Mouse (Mus musculus) liver, adult 2 months (tissue): ENCODE results near the gene Mucl3.

Source experiments
- CTCF ChIP-seq: fragments of 200-500 bp; IDR thresholded peaks from 2 replicates; pipeline ENCODE4 v1.5.1; 2011; ENCODE audit warnings: low read depth, low read length, control low read depth
- POLR2A ChIP-seq: fragments of 200-500 bp; IDR thresholded peaks from 2 replicates; pipeline ENCODE4 v1.6.1; 2011; ENCODE audit warnings: low read length, control low read depth; ENCODE audit not compliant: insufficient read depth; ENCODE audit errors: extremely low read depth

DNA sequence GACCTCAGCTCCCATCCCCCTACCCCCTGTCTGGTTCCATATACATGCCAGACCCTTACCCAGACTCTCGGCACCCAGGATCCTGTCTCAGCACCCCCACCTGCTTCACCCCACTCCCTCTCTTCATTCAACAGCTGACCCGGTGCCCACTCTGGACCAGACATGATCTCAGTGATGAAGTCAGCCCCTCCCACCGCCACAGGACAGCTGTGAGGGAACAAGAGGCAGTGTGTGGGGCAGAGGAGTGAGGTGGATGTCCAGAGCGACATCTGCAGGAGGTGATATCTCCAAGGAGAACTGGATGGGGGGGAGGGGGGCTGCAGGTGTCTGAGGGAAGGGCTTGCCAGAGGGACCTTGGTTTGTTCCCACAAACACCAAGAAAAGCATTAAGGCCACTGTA lies 48.3 kb upstream of the Mucl3 start:
- TF ChIP-seq CTCF (no peak), POLR2A (no peak)
